Mouse (Mus musculus): ENCODE results near the gene Sox10. TPM values are rescaled to one million over a fixed set of nuclear protein-coding genes. Genes with fewer than 3 reads are reported as not detected.

The Sox10 gene
- total RNA-seq, 4 experiments from 2014 or later, result 0.19 to 0.72 (median 0.64) TPM

GRCm38 (mm10) chr15:79162301-79162700 lies 2.7 kb downstream of the Sox10 start:
- DNase-seq (ENCODE audit: low spot score in 2 of 2), result no peak

- no peak for DNase-seq (ENCODE audit: low spot score in 2 of 2)
Observed at GRCm38 (mm10) chr15:79155572-79155971, 9.5 kb downstream of the Sox10 start.

- no peak for DNase-seq (ENCODE audit: low spot score in 2 of 2)
Observed at GRCm38 (mm10) chr15:79152709-79153108, 12.3 kb downstream of the Sox10 start.

GRCm38 (mm10) chr15:79151881-79152280 lies 13.2 kb downstream of the Sox10 start:
- DNase-seq (ENCODE audit: low spot score in 2 of 2), result no peak

GRCm38 (mm10) chr15:79148533-79148932 lies 16.5 kb downstream of the Sox10 start:
- peak; percentile 61 to 64 for DNase-seq (ENCODE audit: low spot score in 2 of 2)

- DNase-seq (ENCODE audit: low spot score in 2 of 2), result no peak
Observed at GRCm38 (mm10) chr15:79145522-79145921, 19.5 kb downstream of the Sox10 start.

GRCm38 (mm10) chr15:79144021-79144420 lies 21.0 kb downstream of the Sox10 start:
- no peak for DNase-seq (ENCODE audit: low spot score in 2 of 2)

- DNase-seq (ENCODE audit: low spot score in 2 of 2), result no peak
Observed at GRCm38 (mm10) chr15:79143316-79143715, 21.7 kb downstream of the Sox10 start.

- DNase-seq (ENCODE audit: low spot score in 2 of 2), result no peak
Observed at GRCm38 (mm10) chr15:79141566-79141917, 23.5 kb downstream of the Sox10 start.

GRCm38 (mm10) chr15:79140866-79141565 lies 24.0 kb downstream of the Sox10 start, which contains the start of the genes Polr2f and 1700088E04Rik:
Gene Polr2f, plus strand, starts transcription at chr15:79141009.
Gene 1700088E04Rik, minus strand, starts transcription at chr15:79141253.
- DNase-seq (ENCODE audit: low spot score in 2 of 2), result peak; percentile 85 to 88

- DNase-seq (ENCODE audit: low spot score in 2 of 2), result no peak
Observed at GRCm38 (mm10) chr15:79139640-79140039, 25.4 kb downstream of the Sox10 start.

- no peak for DNase-seq (ENCODE audit: low spot score in 2 of 2)
Observed at GRCm38 (mm10) chr15:79135783-79136575, 29.1 kb downstream of the Sox10 start.

GRCm38 (mm10) chr15:79135332-79135731 lies 29.7 kb downstream of the Sox10 start:
- DNase-seq (ENCODE audit: low spot score in 2 of 2), result no peak

GRCm38 (mm10) chr15:79134496-79135270 lies 30.4 kb downstream of the Sox10 start:
- no peak for DNase-seq (ENCODE audit: low spot score in 2 of 2)

- no peak for DNase-seq (ENCODE audit: low spot score in 2 of 2)
Observed at GRCm38 (mm10) chr15:79133191-79133661, 31.8 kb downstream of the Sox10 start.

GRCm38 (mm10) chr15:79131442-79131841 lies 33.6 kb downstream of the Sox10 start:
- DNase-seq (ENCODE audit: low spot score in 2 of 2), result peak; percentile 81 to 92

GRCm38 (mm10) chr15:79130782-79131181 lies 34.3 kb downstream of the Sox10 start:
- DNase-seq (ENCODE audit: low spot score in 2 of 2), result no peak

GRCm38 (mm10) chr15:79129311-79129710 lies 35.7 kb downstream of the Sox10 start:
- no peak for DNase-seq (ENCODE audit: low spot score in 2 of 2)

GRCm38 (mm10) chr15:79128208-79128607 lies 36.8 kb downstream of the Sox10 start:
- no peak for DNase-seq (ENCODE audit: low spot score in 2 of 2)

GRCm38 (mm10) chr15:79127101-79127500 lies 37.9 kb downstream of the Sox10 start:
- no peak for DNase-seq (ENCODE audit: low spot score in 2 of 2)

GRCm38 (mm10) chr15:79126217-79126932 lies 38.7 kb downstream of the Sox10 start:
- DNase-seq (ENCODE audit: low spot score in 2 of 2), result peak in 1 of 2 experiments; percentile 31
